In the genomic region with DNA sequence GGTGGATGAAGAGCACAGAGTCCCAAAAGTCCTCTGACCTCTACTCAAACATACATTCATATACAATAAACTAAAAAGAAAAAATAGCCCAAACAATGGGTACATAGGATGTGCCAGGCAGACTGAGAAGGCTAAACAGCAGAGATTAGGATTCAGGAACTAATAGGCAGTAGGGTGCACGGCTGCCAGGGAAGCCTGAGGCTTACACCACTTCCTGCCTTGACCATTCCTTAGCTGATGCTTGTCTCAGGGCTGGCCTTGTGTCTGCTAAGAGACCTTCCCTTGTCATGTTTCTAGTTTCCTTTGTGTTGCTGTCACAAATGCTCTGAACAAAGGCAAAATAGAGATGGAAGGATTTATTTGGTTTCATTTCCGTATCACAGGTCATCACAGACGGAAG, we compare ENCODE assay signal across 15 mouse cellular contexts.
"Had no signal": no experiment of that assay in that cellular context is flagged by ENCODE, and none has a peak within 500 bp of the region (broad histone marks: within the 10 kb centered on the region; RNA-seq: fewer than 3 reads in every experiment).

No protein-coding gene starts in this region.

- DNase-seq: gastrocnemius, adult 2 months; gastrocnemius, postnatal 10 days; gastrocnemius, postnatal 25 days; heart, adult 11 months; heart, adult 2 months; heart, postnatal 14 days; heart, postnatal 36 days; kidney, adult 11 months; kidney, adult 2 months; kidney, adult 9 months; kidney, postnatal 14 days; kidney, postnatal 36 days had no signal

- ATAC-seq: hindbrain, postnatal 0 days; intestine, embryonic 16.5 days; liver, embryonic 12.5 days had no signal
